Mouse (Mus musculus) cerebellum, postnatal 4 days (tissue): ENCODE data around the gene Il4.

Source experiments
- DNase-seq, 2 experiments: peaks; one replicate each; pipeline ENCODE4 v3.0.0; 2022; ENCODE audit warnings: low spot score in 2 of 2, mixed read lengths in 1 of 2

Il4 gene

DNA sequence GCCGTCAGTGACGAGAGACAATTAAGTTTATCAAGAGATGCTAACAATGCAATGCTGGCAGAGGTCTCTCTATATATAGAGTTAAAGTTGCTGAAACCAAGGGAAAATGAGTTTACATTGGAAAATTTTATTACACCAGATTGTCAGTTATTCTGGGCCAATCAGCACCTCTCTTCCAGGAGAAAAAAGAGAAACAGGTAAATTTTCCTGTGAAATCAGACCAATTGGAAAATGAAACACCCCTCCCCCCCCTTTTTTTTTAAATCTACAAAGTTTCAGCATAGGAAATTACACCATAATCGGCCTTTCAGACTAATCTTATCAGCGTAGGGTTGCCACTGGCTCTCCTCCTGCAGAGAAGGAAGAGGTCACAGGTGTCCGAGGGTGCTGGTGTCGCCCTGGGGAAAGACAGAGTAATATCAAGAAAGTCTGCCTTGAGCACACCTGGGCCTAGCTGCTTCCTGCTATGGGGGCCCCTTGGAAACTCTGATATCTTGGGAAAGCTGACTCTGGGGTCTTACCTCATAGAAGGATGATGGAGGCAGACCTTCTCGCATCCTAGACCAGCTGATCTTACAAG lies at the start of gene Il4:
Il4 (minus strand) TSS at position 51 of the 580 bp plus-strand sequence.
- DNase-seq, result no peak

DNA sequence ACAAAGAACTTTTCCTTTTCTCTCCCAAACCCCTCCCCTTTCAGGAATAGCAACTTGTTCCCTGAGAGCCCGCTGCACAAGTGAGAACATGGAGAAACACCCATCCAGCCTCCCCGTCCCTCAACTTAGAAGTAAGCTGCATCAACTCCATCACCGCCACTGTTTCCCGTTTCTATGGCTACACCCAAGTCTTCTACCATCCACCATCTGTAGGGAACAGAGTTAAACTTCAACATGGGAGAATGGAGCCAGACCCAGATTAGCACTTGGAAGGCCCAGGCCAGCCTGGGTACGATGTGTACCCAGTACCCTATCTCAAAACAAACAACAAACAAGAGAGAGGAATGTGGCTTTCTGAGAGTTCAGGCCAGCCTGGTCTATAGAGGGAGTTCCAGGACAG lies 45.6 kb upstream of the Il4 start:
- DNase-seq, result no peak

GRCm38 (mm10) chr11:53662794-53663674 lies 44.6 kb upstream of the Il4 start:
- no peak for DNase-seq

DNA sequence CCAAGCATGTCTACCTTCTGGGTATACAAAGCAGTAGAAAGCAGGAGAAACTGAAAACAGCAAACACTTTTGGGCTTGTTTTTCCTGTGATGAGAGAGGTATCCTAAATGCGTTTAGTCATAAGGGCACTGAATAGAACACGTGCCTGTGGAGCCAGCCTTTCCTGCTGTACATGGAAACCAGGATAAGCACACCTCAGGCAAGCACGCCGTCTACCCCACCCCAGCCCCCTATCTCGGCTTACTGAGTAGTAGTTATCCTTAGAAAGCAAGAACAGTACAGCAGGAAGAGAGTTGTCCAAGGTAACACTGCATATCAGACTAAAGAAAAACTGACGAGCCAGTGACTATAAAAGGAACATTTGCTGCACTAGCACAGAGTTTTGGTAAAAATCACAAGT lies 39.4 kb upstream of the Il4 start:
- DNase-seq, result no peak

DNA sequence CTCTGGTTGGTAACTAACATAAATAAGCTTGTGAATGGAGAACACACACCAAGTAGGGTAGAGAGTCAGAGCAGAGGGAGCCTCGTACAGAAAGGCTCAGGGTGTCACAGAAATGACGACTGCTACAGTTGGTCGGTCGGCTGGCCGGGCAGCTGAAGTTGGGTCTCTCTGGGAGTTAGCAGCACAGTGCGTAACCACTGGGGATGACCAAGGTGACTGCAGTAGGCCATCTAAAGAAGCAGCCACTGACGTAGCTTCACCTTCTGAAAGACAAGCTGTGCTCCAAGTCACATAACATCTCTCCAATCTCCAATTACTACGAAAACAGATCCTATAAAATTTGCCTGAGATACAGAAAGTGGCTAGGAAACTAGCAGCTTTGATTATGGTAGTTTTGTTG lies 38.9 kb upstream of the Il4 start:
- no peak for DNase-seq

GRCm38 (mm10) chr11:53656558-53657202 lies 38.2 kb upstream of the Il4 start:
- DNase-seq, result no peak

DNA sequence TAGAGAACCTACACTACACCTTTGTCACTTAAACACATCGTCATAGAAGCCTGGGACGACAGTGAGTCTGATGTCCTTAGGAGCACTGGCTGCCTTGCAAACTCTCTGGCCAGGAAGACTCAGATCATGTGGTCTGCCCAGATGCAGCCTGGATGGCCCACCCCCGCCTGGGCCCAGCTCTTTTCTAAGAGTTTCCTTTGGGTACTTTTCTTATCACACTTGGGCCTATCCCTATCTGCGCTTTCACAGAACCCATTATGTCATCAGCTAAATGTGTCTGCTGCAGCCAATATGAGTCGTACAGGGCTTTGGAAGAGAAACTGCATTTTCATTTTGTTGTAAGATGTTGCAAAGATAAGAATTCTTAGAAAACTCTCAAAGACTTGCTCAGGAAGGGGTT lies 36.6 kb upstream of the Il4 start:
- no peak for DNase-seq

- no peak for DNase-seq
Measured at GRCm38 (mm10) chr11:53652427-53652826, 34.0 kb upstream of the Il4 start.

DNA sequence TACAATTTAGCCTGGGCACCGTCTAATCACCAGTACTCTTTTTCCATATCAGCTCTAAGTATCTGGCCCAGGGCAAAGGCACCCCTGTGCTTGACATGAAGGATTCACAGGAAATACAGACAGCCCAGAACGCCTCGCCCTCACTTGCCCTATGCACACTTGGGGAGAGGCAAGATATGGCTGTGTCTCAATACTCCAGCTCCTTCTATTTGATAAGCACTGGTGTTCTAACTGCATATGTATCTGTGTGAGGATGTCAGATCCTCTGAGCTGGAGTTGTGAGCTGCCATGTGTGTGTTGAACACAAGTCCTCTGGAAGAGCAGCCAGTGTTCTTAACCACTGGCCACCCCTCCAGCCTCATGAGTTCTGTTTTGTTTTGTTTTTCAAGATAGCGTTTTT lies 33.0 kb upstream of the Il4 start:
- no peak for DNase-seq

DNA sequence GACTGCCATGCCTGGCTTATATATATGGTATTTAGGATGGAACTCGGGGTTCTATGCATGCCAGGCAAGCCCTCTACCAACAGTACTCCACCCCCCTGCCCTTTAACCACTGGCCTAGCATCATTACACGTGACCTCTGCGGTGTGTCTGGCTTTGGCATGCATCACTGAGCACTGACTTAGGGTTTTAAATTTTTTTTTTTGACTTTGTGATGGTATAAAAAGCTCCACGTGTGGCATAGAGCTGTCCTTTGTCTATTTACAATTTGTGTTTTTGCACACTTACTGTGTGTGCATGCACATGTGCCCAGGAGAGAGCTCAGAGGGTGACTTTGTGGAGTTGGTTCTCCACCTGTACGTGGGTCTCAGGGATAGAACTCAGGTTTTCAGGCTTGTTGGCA lies 25.5 kb upstream of the Il4 start:
- no peak for DNase-seq

DNA sequence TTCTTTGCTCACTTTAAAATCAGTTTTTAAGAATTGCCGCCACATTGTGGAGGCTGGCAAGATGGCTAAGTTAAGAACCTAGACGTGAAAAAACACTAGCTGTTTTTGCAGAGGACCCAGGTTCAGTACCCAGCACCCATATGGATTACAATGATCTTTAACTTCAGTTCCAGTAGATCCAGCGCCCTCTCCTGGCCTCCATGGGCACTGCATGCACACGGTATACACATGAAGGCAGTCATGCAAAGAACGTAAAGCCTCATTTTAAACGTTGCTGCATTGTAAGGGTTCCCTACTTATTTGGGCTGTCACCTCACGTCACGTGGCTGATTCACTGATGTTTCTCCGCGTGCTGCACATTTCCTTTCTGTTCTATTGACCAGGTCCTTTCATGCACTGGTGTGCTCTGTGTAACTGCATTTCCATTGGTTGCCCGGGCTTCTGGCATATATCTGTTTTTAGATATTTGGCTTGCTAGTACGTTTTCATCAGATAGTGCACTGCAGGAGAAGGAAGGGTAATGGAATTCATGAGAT lies 24.3 kb upstream of the Il4 start:
- DNase-seq, result no peak

- DNase-seq, result no peak
Measured at GRCm38 (mm10) chr11:53637803-53638260, 19.4 kb upstream of the Il4 start.

DNA sequence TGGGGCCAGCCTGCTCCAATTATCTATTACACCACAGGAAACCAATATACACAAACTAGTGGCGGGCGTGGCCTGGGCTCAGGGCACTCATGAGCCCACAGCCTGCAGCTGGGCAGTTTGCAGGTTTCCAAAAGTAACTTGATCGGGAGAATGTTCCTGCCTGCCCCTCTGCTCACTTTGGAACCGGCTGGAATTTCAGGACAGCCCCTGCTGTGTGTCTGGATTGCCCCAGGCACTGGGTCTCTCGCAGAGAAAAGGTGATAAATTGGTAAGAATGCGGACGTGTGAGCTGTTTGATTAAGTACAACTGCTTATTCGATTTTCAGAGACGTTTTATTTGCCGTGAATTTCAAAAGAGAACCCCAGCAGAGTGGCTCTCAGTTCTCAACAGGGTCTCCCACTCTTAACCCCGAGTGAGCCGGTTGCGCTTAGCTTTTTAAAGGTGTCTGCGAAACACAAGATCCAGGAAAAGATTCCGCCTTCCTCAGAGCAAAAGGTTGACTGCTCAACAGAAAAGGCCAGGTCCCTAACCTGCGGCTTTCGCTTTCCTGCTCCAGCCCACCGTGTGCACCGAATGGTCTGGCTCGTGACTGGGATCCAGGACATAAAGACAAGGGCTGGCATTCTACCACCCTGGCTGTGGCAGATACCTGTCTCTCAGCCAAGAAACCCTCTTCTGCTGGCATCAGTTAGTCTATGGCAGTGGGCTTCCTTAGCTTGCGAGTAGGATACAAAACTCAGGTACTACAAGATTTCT lies 18.8 kb upstream of the Il4 start:
- DNase-seq, result no peak

GRCm38 (mm10) chr11:53636183-53636646 lies 17.7 kb upstream of the Il4 start:
- DNase-seq, result peak in 1 of 2 experiments; percentile 20

GRCm38 (mm10) chr11:53635590-53636182 lies 17.2 kb upstream of the Il4 start:
- DNase-seq, result no peak

DNA sequence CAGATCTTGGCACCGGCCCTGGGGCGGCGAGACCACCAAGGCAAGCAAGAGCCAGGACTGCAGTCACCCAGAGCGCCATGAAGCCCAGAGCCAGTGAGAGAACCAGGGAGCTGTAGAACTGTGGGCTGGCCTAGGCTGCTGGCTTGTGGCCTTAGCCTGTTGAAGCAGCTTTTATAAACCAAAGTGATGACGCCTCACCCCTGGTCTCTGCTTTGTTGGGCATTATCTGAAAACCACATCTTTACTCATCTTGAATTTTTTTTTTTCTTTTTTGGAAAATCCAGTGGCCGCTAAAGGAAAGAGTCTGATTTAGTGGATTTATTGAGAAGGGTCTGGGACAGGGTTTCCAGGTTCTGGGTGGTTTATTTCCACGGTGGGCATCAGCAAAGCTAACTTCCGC lies 16.1 kb upstream of the Il4 start, which contains the start of gene Il13:
Il13 (minus strand) TSS at position 147 of the 400 bp plus-strand sequence.
- no peak for DNase-seq

GRCm38 (mm10) chr11:53633644-53634043 lies 15.2 kb upstream of the Il4 start:
- DNase-seq, result peak in 1 of 2 experiments; percentile 19

DNA sequence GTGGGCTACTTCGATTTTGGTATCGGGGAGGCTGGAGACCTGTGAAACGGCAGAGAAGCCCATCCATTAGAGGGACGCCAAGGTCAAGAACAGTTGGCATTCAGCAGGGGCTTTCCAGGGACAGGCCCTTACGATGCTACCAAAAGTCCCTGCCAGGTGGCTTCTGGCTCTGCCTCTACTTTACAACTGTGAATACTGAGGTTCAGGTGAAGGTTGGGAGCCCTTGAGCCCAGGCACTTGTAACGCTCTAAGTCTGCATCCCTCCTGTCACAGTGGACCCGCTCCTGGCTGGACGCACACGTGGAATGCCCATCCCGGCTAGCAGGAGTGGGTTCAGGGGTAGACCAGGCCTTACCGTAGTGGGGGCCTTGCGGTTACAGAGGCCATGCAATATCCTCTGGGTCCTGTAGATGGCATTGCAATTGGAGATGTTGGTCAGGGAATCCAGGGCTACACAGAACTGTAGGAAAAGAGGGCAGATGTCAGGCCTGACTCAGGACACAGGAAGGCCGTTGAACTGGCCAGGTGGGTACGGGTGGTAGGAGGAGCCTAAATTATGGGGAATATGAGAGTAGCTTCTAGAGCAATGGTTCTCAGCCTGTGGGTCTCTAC lies 13.8 kb upstream of the Il4 start:
- DNase-seq, result peak in 1 of 2 experiments; percentile 15

- DNase-seq, result peak; percentile 51 to 82
Measured at GRCm38 (mm10) chr11:53627859-53628258, 9.4 kb upstream of the Il4 start.

GRCm38 (mm10) chr11:53626802-53627373 lies 8.4 kb upstream of the Il4 start:
- no peak for DNase-seq
